Comparison of ENCODE assay signal across 8 mouse cellular contexts in the genomic region with DNA sequence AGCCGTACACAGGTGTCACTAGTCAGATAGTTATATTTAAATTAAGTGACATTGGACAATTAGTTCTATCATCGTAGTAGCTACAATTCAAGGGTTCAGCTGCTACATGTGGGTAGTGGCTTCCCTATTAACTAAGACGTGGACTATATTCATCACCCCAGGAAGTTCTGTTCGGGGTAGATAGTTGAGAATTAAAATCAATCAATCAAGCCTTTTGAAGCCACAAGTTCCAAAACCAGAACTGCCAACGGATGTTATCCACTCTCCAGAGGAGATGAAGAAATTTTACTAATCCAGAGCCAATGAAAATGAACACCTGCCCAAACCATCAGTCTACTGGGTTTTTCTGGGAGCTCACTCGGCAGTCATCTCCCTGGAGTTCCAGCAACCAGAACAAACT.
DNase-seq lines count a peak whose midpoint lies in the region; ATAC-seq and TF ChIP-seq lines count a peak whose summit lies in the region.

No protein-coding gene starts in this region.

- peak overlapping the region; percentile 92 for H3K9ac ChIP-seq in liver, embryonic 13.5 days

- no peaks in the 10 kb centered on the region for H3K27me3 ChIP-seq in cerebellum, adult 2 months (ENCODE audit: control insufficient read depth, insufficient read depth, low read length)
- H3K27me3 ChIP-seq in testis, adult 2 months (ENCODE audit: control insufficient read depth, insufficient read depth, low read length): no peaks in the 10 kb centered on the region
- no peaks in the 10 kb centered on the region for H3K27me3 ChIP-seq in liver, embryonic 13.5 days

- peaks cover 11% of the 10 kb centered on the region for H3K4me1 ChIP-seq in cerebellum, adult 2 months (ENCODE audit: control insufficient read depth, insufficient read depth, low read length)
- no peaks in the 10 kb centered on the region; the same call in none of the 2 replicates for H3K4me1 ChIP-seq in testis, adult 2 months (ENCODE audit: control insufficient read depth, insufficient read depth, low read length)
- peaks cover 21% of the 10 kb centered on the region for H3K4me1 ChIP-seq in liver, embryonic 13.5 days (replicated peaks)

- no peak for TF ChIP-seq POLR2A in cerebellum, adult 2 months (IDR thresholded peaks at IDR 0.05; ENCODE audit: borderline replicate concordance, insufficient read depth, low read length)
- TF ChIP-seq POLR2A in testis, adult 2 months (IDR thresholded peaks at IDR 0.05; ENCODE audit: control insufficient read depth, low read depth, low read length): no peak

- H3K9me3 ChIP-seq in liver, embryonic 13.5 days (replicated peaks): no peaks in the 10 kb centered on the region

- no peak for ATAC-seq in liver, embryonic 13.5 days (ENCODE audit: low read depth)

- H3K4me2 ChIP-seq in liver, embryonic 13.5 days: peak overlapping the region; percentile 91

- no peaks in the 10 kb centered on the region for H3K36me3 ChIP-seq in testis, adult 2 months (ENCODE audit: control insufficient read depth, insufficient read depth, low read length)
- H3K36me3 ChIP-seq in liver, embryonic 13.5 days: peaks cover 11% of the 10 kb centered on the region; the same call in 1 of the 2 replicates

- DNase-seq in cerebellum, adult 2 months: no peak
- no peak for DNase-seq in cerebellum, postnatal 4 days (ENCODE audit: low spot score in 2 of 2)
- DNase-seq in testis, postnatal 10 days (ENCODE audit: low spot score): no peak
- DNase-seq in liver, embryonic 13.5 days: no peak
- no peak for DNase-seq in urinary bladder, postnatal 36 days (ENCODE audit: low spot score in 2 of 2)
- no peak for DNase-seq in frontal cortex, postnatal 14 days (ENCODE audit: low spot score in 2 of 2)
- no peak for DNase-seq in kidney, postnatal 10 days

- H3K27ac ChIP-seq in cerebellum, adult 2 months (ENCODE audit: insufficient read depth, low read length): no peak overlapping the region
- H3K27ac ChIP-seq in testis, adult 2 months (ENCODE audit: control insufficient read depth, insufficient read depth, low read depth, low read length): no peak overlapping the region
- no peak overlapping the region for H3K27ac ChIP-seq in liver, embryonic 13.5 days

- peak overlapping the region; percentile 74 for H3K4me3 ChIP-seq in cerebellum, adult 2 months (replicated peaks; ENCODE audit: insufficient read depth, low read depth, low read length)
- H3K4me3 ChIP-seq in testis, adult 2 months (ENCODE audit: control insufficient read depth, low read depth, low read length): peak overlapping the region; percentile 92
- peak overlapping the region; percentile 94 for H3K4me3 ChIP-seq in liver, embryonic 13.5 days (replicated peaks)

- 48% methylated on average over 6 of the region's 6 CpGs for WGBS in cerebellum, adult 2 months
- 25% methylated on average over 6 of the region's 6 CpGs for WGBS in liver, embryonic 13.5 days (ENCODE audit: insufficient replicate concordance)

- no peak for TF ChIP-seq CTCF in cerebellum, adult 2 months (IDR thresholded peaks at IDR 0.05; ENCODE audit: borderline replicate concordance, insufficient read depth, low read depth, low read length)
- TF ChIP-seq CTCF in testis, adult 2 months (IDR thresholded peaks at IDR 0.05; ENCODE audit: control insufficient read depth, insufficient read depth, insufficient replicate concordance, low read depth, low read length): no peak
